Mouse (Mus musculus) forebrain, postnatal 0 days (tissue): ENCODE results near the gene Catip. TPM values are rescaled to one million over a fixed set of nuclear protein-coding genes. Genes with fewer than 3 reads are reported as not detected.

Source experiments
- ATAC-seq: fragments of 200-750 bp; cut with Nextera tagmentation; 2 replicates; pipeline ENCODE4 v1.8.0; 2017; ENCODE audit warnings: mild to moderate bottlenecking, moderate library complexity
- DNase-seq: peaks from one replicate; pipeline ENCODE4 v3.0.0-alpha.2; 2015
- H3K27ac ChIP-seq: fragments of 300-500 bp; sonication (generic); 2 replicates; pipeline ENCODE4 v1.5.1; 2014; ENCODE audit warnings: low read depth, mild to moderate bottlenecking, antibody characterized with exemption, low read length, moderate library complexity, mixed read lengths
- H3K27me3 ChIP-seq: fragments of 300-500 bp; sonication (generic); 2 replicates; pipeline ENCODE4 v1.6.1; 2014; ENCODE audit warnings: mild to moderate bottlenecking, low read length, mixed read lengths; ENCODE audit not compliant: insufficient read depth
- H3K36me3 ChIP-seq: fragments of 300-500 bp; sonication (generic); 2 replicates; pipeline ENCODE4 v1.6.1; 2014; ENCODE audit warnings: mild to moderate bottlenecking, moderate library complexity; ENCODE audit not compliant: insufficient read depth
- H3K4me1 ChIP-seq: fragments of 300-500 bp; sonication (generic); 2 replicates; pipeline ENCODE4 v1.6.1; 2014; ENCODE audit warnings: antibody characterized with exemption; ENCODE audit not compliant: insufficient read depth
- H3K4me2 ChIP-seq: fragments of 300-500 bp; sonication (generic); 2 replicates; pipeline ENCODE4 v1.6.1; 2014; ENCODE audit warnings: low read depth, mild to moderate bottlenecking, moderate library complexity
- H3K4me3 ChIP-seq: fragments of 300-500 bp; sonication (generic); 2 replicates; pipeline ENCODE4 v1.5.1; 2014; ENCODE audit warnings: low read depth, low read length, mixed read lengths
- H3K9ac ChIP-seq: fragments of 300-500 bp; sonication (generic); 2 replicates; pipeline ENCODE4 v1.6.1; 2014; ENCODE audit warnings: mild to moderate bottlenecking
- H3K9me3 ChIP-seq: fragments of 300-500 bp; sonication (generic); 2 replicates; pipeline ENCODE4 v1.6.1; 2016; ENCODE audit warnings: low read length
- CTCF ChIP-seq: sonication (generic); IDR thresholded peaks from 2 replicates; pipeline ENCODE4 v1.5.1; 2016; ENCODE audit warnings: antibody characterized with exemption, control low read depth, low read depth
- WGBS: fragments of 180-500 bp; shearing (Covaris S2); extraction: QIAGEN DNeasy Blood & Tissue Kit; methylation state at CpG from one replicate; pipeline ENCODE4 v1.1.7; 2014; 5-methylcytosine and 5-hydroxymethylcytosine counted together
- polyA plus RNA-seq: library from polyadenylated mRNA; unstranded; fragments of >200 nt; fragmentation: Nextera tagmentation; extraction: Ambion mirVana; gene quantifications from 2 replicates; pipeline ENCODE4 v1.2.1, GENCODE M21; 2015
- total RNA-seq: library from RNA; depleted of rRNA; stranded (reverse); fragments of >200 nt; gene quantifications from 2 replicates; pipeline ENCODE4 v1.2.3, GENCODE M21; 2014

The Catip gene
- total and polyA plus RNA-seq, 2 experiments from 2014 or later: 1.6 to 2.1 TPM

GRCm38 (mm10) chr1:74367886-74368645 is 6.2 kb downstream of the Catip start:
- Histone ChIP-seq H3K4me2 (peak overlapping the region; percentile 47), H3K4me3 (peak overlapping the region; percentile 20), H3K27ac (no peak overlapping the region), H3K9ac (no peak overlapping the region), H3K9me3 (no peaks in the 10 kb centered on the region), H3K36me3 (no peaks in the 10 kb centered on the region), H3K4me1 (no peaks in the 10 kb centered on the region), H3K27me3 (no peaks in the 10 kb centered on the region)
- DNase-seq (peak; percentile 33), ATAC-seq (peak; percentile 90)
- TF ChIP-seq CTCF: no peak; the same call in 1 of the 2 replicates
- WGBS: 29% methylated on average over 34 of the region's 34 CpGs

GRCm38 (mm10) chr1:74370040-74370439 is 8.1 kb downstream of the Catip start:
- no peak overlapping the region for H3K4me3 ChIP-seq
- no peaks in the 10 kb centered on the region for H3K36me3 ChIP-seq
- H3K4me2 ChIP-seq: no peak overlapping the region
- no peak for TF ChIP-seq CTCF
- ATAC-seq (no peak), DNase-seq (no peak)
- H3K27ac ChIP-seq: no peak overlapping the region
- no peaks in the 10 kb centered on the region for H3K27me3 ChIP-seq
- WGBS: 54% methylated on average over 4 of the region's 4 CpGs
- H3K9ac ChIP-seq: no peak overlapping the region
- no peaks in the 10 kb centered on the region for H3K4me1 ChIP-seq
- H3K9me3 ChIP-seq: no peaks in the 10 kb centered on the region

GRCm38 (mm10) chr1:74373372-74373771 is 11.5 kb downstream of the Catip start:
- H3K36me3 ChIP-seq: no peaks in the 10 kb centered on the region
- DNase-seq (no peak), ATAC-seq (no peak)
- H3K4me2 ChIP-seq: no peak overlapping the region
- no peak overlapping the region for H3K4me3 ChIP-seq
- no peak for TF ChIP-seq CTCF
- H3K9ac ChIP-seq: no peak overlapping the region
- no peaks in the 10 kb centered on the region for H3K4me1 ChIP-seq
- H3K27ac ChIP-seq: no peak overlapping the region
- WGBS: 79% methylated on average over 4 of the region's 4 CpGs
- H3K9me3 ChIP-seq: no peaks in the 10 kb centered on the region
- no peaks in the 10 kb centered on the region for H3K27me3 ChIP-seq

- H3K4me3 ChIP-seq: no peak within 1 kb of the TSS
- TF ChIP-seq CTCF: no peak
- H3K27ac ChIP-seq: no peak within 1 kb of the TSS
- no peaks in the 10 kb centered on the region for H3K36me3 ChIP-seq
- H3K4me1 ChIP-seq: no peaks in the 10 kb centered on the region
- H3K4me2 ChIP-seq: no peak within 1 kb of the TSS
- H3K9me3 ChIP-seq: no peaks in the 10 kb centered on the region
- no peak for DNase-seq
- 69% methylated on average over 8 of the region's 8 CpGs for WGBS
- no peak within 1 kb of the TSS for H3K9ac ChIP-seq
- H3K27me3 ChIP-seq: no peaks in the 10 kb centered on the region
- no peak for ATAC-seq
These were observed 13.1 kb downstream of the Catip start, which contains the start of gene Slc11a1 for GRCm38 (mm10) chr1:74374980-74375379. TSS of gene Slc11a1 (plus strand) at chr1:74375195.

- ATAC-seq (no peak), DNase-seq (no peak)
- TF ChIP-seq CTCF: no peak
- no peak overlapping the region for H3K9ac ChIP-seq
- WGBS: 78% methylated on average over 10 of the region's 10 CpGs
- H3K4me2 ChIP-seq: no peak overlapping the region
- H3K4me1 ChIP-seq: no peaks in the 10 kb centered on the region
- H3K27ac ChIP-seq: no peak overlapping the region
- H3K27me3 ChIP-seq: no peaks in the 10 kb centered on the region
- H3K4me3 ChIP-seq: no peak overlapping the region
- H3K36me3 ChIP-seq: no peaks in the 10 kb centered on the region
- H3K9me3 ChIP-seq: no peaks in the 10 kb centered on the region
These were observed 13.7 kb downstream of the Catip start for GRCm38 (mm10) chr1:74375561-74375960.

GRCm38 (mm10) chr1:74376396-74376795 is 14.5 kb downstream of the Catip start:
- H3K4me1 ChIP-seq: no peaks in the 10 kb centered on the region
- no peaks in the 10 kb centered on the region for H3K9me3 ChIP-seq
- no peak for TF ChIP-seq CTCF
- H3K9ac ChIP-seq: no peak overlapping the region
- no peak overlapping the region for H3K4me3 ChIP-seq
- H3K36me3 ChIP-seq: no peaks in the 10 kb centered on the region
- WGBS: 88% methylated on average over 4 of the region's 4 CpGs
- H3K27ac ChIP-seq: no peak overlapping the region
- no peak for DNase-seq
- H3K4me2 ChIP-seq: no peak overlapping the region
- no peak for ATAC-seq
- H3K27me3 ChIP-seq: no peaks in the 10 kb centered on the region

GRCm38 (mm10) chr1:74379058-74379504 is 17.2 kb downstream of the Catip start:
- H3K27me3 ChIP-seq: no peaks in the 10 kb centered on the region
- 83% methylated on average over 7 of the region's 7 CpGs for WGBS

More at GRCm38 (mm10) chr1:74379058-74379504, 17.2 kb downstream of the Catip start:
- Histone ChIP-seq H3K27ac (no peak overlapping the region), H3K4me2 (no peak overlapping the region), H3K4me1 (no peaks in the 10 kb centered on the region), H3K4me3 (no peak overlapping the region), H3K36me3 (no peaks in the 10 kb centered on the region), H3K9me3 (no peaks in the 10 kb centered on the region), H3K9ac (no peak overlapping the region)
- TF ChIP-seq CTCF: no peak
- DNase-seq (no peak), ATAC-seq (no peak)
